Mouse (Mus musculus): ENCODE results near the gene Tmem145.

- TF ChIP-seq POLR2A (IDR thresholded peaks at IDR 0.05; ENCODE audit: low read depth, low read length) (no peak), CTCF (IDR thresholded peaks at IDR 0.05; ENCODE audit: extremely low read depth, insufficient read depth, insufficient read length, insufficient replicate concordance) (no peak)
Observed at GRCm38 (mm10) chr7:25303003-25303684, 2.8 kb upstream of the Tmem145 start.

Measured in spleen, adult 2 months (tissue).